Mouse (Mus musculus): ENCODE data around the gene Dop1b.

DNA sequence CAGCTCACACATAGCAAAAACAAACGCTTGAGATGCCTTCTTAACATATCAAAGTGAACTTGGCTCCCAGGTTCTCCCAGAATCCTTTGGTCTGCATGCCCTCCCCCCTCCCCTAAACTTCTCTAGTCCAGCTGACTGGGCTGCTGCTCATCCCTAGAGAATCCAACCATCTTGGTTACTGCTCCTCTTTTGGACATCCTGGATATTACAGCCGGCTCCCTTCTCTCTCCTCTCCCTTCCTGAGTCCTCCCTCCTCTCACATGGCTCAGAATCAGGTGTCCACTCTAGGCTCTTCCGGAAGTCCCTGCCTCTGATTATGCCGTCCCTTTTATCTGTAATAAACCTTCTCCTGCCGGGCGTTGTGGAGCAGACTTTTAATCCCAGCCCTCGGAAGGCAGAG, 105.2 kb downstream of the Dop1b start:
- TF ChIP-seq MAFK (IDR thresholded peaks at IDR 0.05; ENCODE audit: insufficient read depth, low read depth, low read length) (no peak), CHD2 (IDR thresholded peaks at IDR 0.05; ENCODE audit: low read depth, low read length) (no peak), ZNF384 (IDR thresholded peaks at IDR 0.05; ENCODE audit: low read depth, low read length) (no peak)

Measured in ES-E14 (cell line).